Mouse (Mus musculus) MEL (cell line): ENCODE measurements around the gene Lbp.

Experiments
- CTCF ChIP-seq, 3 experiments: IDR thresholded peaks in 2 of 3; conservative IDR thresholded peaks in 1 of 3; 2 replicates each; pipeline ENCODE4 v1.5.1; 2011 to 2012; ENCODE audit warnings: low read length in 3 of 3, low read depth in 2 of 3, mild to moderate bottlenecking in 2 of 3, improper control_type of control experiment in 1 of 3, inconsistent platforms in 1 of 3, mixed read lengths in 1 of 3, moderate library complexity in 1 of 3; ENCODE audit not compliant: control insufficient read depth in 1 of 3, insufficient read depth in 1 of 3, poor library complexity in 1 of 3, severe bottlenecking in 1 of 3
- MAX ChIP-seq: IDR thresholded peaks from 2 replicates; pipeline ENCODE4 v1.6.1; 2011; ENCODE audit warnings: low read length, improper control_type of control experiment
- ZMIZ1 ChIP-seq: IDR thresholded peaks from 2 replicates; pipeline ENCODE4 v1.6.1; 2012; ENCODE audit warnings: low read depth, mild to moderate bottlenecking, inconsistent platforms, low read length, improper control_type of control experiment, moderate library complexity

- TF ChIP-seq ZMIZ1: no peak
- TF ChIP-seq CTCF (IDR thresholded peaks at IDR 0.05 in 2 of 3, conservative IDR thresholded peaks at IDR 0.05 in 1 of 3; ENCODE audit: control insufficient read depth in 1 of 3, insufficient read depth in 1 of 3, low read depth in 2 of 3, low read length in 3 of 3, poor library complexity in 1 of 3, severe bottlenecking in 1 of 3): peak; percentile 81 to 93 (median 87)
- TF ChIP-seq MAX: no peak
These were observed 10.7 kb downstream of the Lbp start for GRCm38 (mm10) chr2:158317026-158317425.
